Comparison of ENCODE assay signal across 11 mouse cellular contexts in genomic region chr1:187975465-187976352, GRCm38 (mm10).
DNase-seq lines count a peak whose midpoint lies in the region; ATAC-seq and TF ChIP-seq lines count a peak whose summit lies in the region.
"Had no signal": no experiment of that assay in that cellular context is flagged by ENCODE, and none has a peak within 500 bp of the region (broad histone marks: within the 10 kb centered on the region; RNA-seq: fewer than 3 reads in every experiment).

No protein-coding gene starts in this region.

- H3K9me3 ChIP-seq in embryonic facial prominence, embryonic 14.5 days (ENCODE audit: control insufficient read depth, low read length) = no peaks in the 10 kb centered on the region
- no peaks in the 10 kb centered on the region for H3K9me3 ChIP-seq in embryonic facial prominence, embryonic 10.5 days
- no peaks in the 10 kb centered on the region for H3K9me3 ChIP-seq in lung, embryonic 14.5 days (ENCODE audit: low read depth, low read length)
- no peaks in the 10 kb centered on the region for H3K9me3 ChIP-seq in hindbrain, embryonic 13.5 days
- H3K9me3 ChIP-seq: heart, embryonic 15.5 days had no signal

- H3K27ac ChIP-seq in embryonic facial prominence, embryonic 14.5 days (replicated peaks; ENCODE audit: low read depth, low read length) = no peak overlapping the region
- no peak overlapping the region for H3K27ac ChIP-seq in embryonic facial prominence, embryonic 10.5 days (replicated peaks)
- H3K27ac ChIP-seq in lung, embryonic 14.5 days (ENCODE audit: low read depth) = no peak overlapping the region
- H3K27ac ChIP-seq in hindbrain, embryonic 13.5 days = peak overlapping the region; percentile 35; the same call in 1 of the 2 replicates
- H3K27ac ChIP-seq: heart, embryonic 15.5 days had no signal

- no peaks in the 10 kb centered on the region for H3K27me3 ChIP-seq in embryonic facial prominence, embryonic 14.5 days (replicated peaks; ENCODE audit: control insufficient read depth, insufficient read depth, low read length)
- peaks cover 13% of the 10 kb centered on the region; the same call in 1 of the 2 replicates for H3K27me3 ChIP-seq in embryonic facial prominence, embryonic 10.5 days (replicated peaks; ENCODE audit: low read depth, poor library complexity, severe bottlenecking)
- H3K27me3 ChIP-seq in lung, embryonic 14.5 days (ENCODE audit: insufficient read depth, low read length) = no peaks in the 10 kb centered on the region
- H3K27me3 ChIP-seq in hindbrain, embryonic 13.5 days = 0 out of 2 replicates have a peak, but pooled peaks cover 7% of the 10 kb centered on the region
- H3K27me3 ChIP-seq: heart, embryonic 15.5 days had no signal

- no peaks in the 10 kb centered on the region for H3K36me3 ChIP-seq in embryonic facial prominence, embryonic 14.5 days (ENCODE audit: control insufficient read depth, insufficient read depth, low read length)
- H3K36me3 ChIP-seq in embryonic facial prominence, embryonic 10.5 days (replicated peaks) = no peaks in the 10 kb centered on the region
- H3K36me3 ChIP-seq in lung, embryonic 14.5 days (ENCODE audit: insufficient read depth) = no peaks in the 10 kb centered on the region
- H3K36me3 ChIP-seq in hindbrain, embryonic 13.5 days = no peaks in the 10 kb centered on the region
- H3K36me3 ChIP-seq: heart, embryonic 15.5 days had no signal

- peak; percentile 52 for TF ChIP-seq CTCF in lung, embryonic 14.5 days (IDR thresholded peaks at IDR 0.05; ENCODE audit: low read depth)

- H3K4me3 ChIP-seq in embryonic facial prominence, embryonic 14.5 days (ENCODE audit: low read depth, low read length) = no peak overlapping the region
- H3K4me3 ChIP-seq in embryonic facial prominence, embryonic 10.5 days = no peak overlapping the region
- no peak overlapping the region for H3K4me3 ChIP-seq in lung, embryonic 14.5 days (ENCODE audit: low read depth, low read length)
- no peak overlapping the region for H3K4me3 ChIP-seq in hindbrain, embryonic 13.5 days
- H3K4me3 ChIP-seq: heart, embryonic 15.5 days had no signal

- H3K4me2 ChIP-seq in embryonic facial prominence, embryonic 14.5 days (ENCODE audit: low read depth, low read length) = no peak overlapping the region
- H3K4me2 ChIP-seq in lung, embryonic 14.5 days = no peak overlapping the region
- no peak overlapping the region for H3K4me2 ChIP-seq in hindbrain, embryonic 13.5 days
- H3K4me2 ChIP-seq: heart, embryonic 15.5 days had no signal

- 83% methylated on average over 20 of the region's 20 CpGs for WGBS in embryonic facial prominence, embryonic 14.5 days
- 79% methylated on average over 20 of the region's 20 CpGs for WGBS in embryonic facial prominence, embryonic 10.5 days
- 78% methylated on average over 20 of the region's 20 CpGs for WGBS in lung, embryonic 14.5 days
- 59% methylated on average over 20 of the region's 20 CpGs for WGBS in hindbrain, embryonic 13.5 days

- DNase-seq in embryonic facial prominence, embryonic 14.5 days (ENCODE audit: low spot score) = peak; percentile 19
- DNase-seq in embryonic facial prominence, embryonic 10.5 days (ENCODE audit: low spot score) = no peak
- no peak for DNase-seq in lung, embryonic 14.5 days
- DNase-seq in lung, postnatal 14 days = no peak
- DNase-seq in retina, embryonic 14.5 days (ENCODE audit: low spot score) = peak; percentile 21
- DNase-seq in urinary bladder, postnatal 4 days (ENCODE audit: low spot score in 2 of 2) = no peak
- DNase-seq: adrenal gland, adult 8-10 months; lung, postnatal 10 days had no signal

- H3K4me1 ChIP-seq in embryonic facial prominence, embryonic 14.5 days (ENCODE audit: control insufficient read depth, insufficient read depth, low read length) = no peaks in the 10 kb centered on the region
- H3K4me1 ChIP-seq in embryonic facial prominence, embryonic 10.5 days = peaks cover 6% of the 10 kb centered on the region; the same call in 1 of the 2 replicates
- H3K4me1 ChIP-seq in lung, embryonic 14.5 days (ENCODE audit: insufficient read depth) = no peaks in the 10 kb centered on the region
- peaks cover 8% of the 10 kb centered on the region for H3K4me1 ChIP-seq in hindbrain, embryonic 13.5 days (replicated peaks)

- ATAC-seq in embryonic facial prominence, embryonic 14.5 days (ENCODE audit: low read depth) = no peak
- no peak for ATAC-seq in lung, embryonic 14.5 days (ENCODE audit: insufficient read depth)
- ATAC-seq in hindbrain, embryonic 13.5 days (ENCODE audit: low FRiP score) = no peak
- no peak for ATAC-seq in frontal cortex, adult (ENCODE audit: low TSS enrichment)

- no peak overlapping the region for H3K9ac ChIP-seq in embryonic facial prominence, embryonic 14.5 days (ENCODE audit: low read depth, low read length)
- no peak overlapping the region for H3K9ac ChIP-seq in lung, embryonic 14.5 days
- peak overlapping the region; percentile 49 for H3K9ac ChIP-seq in hindbrain, embryonic 13.5 days
- H3K9ac ChIP-seq: heart, embryonic 15.5 days had no signal

Comparison
In these comparisons a context has a peak if more than half of its experiments do, and no peak if none do; other contexts are left out.
1. DNase-seq: peak in embryonic facial prominence, embryonic 14.5 days (single experiment) and retina, embryonic 14.5 days (single experiment); none in embryonic facial prominence, embryonic 10.5 days (single experiment), lung, embryonic 14.5 days (single experiment), lung, postnatal 14 days (single experiment) and urinary bladder, postnatal 4 days (0 of 2).